Mouse (Mus musculus): ENCODE results near the gene Ctf1.

GRCm38 (mm10) chr7:127745652-127746493 lies 33.3 kb downstream of the Ctf1 start:
- TF ChIP-seq POLR2AphosphoS5 (IDR thresholded peaks at IDR 0.05; ENCODE audit: borderline replicate concordance, low read depth, low read length) (no peak), BHLHE40 (IDR thresholded peaks at IDR 0.05; ENCODE audit: borderline replicate concordance, low read depth, low read length) (no peak), POLR2A (IDR thresholded peaks at IDR 0.05; ENCODE audit: control insufficient read depth in 1 of 2, insufficient read depth in 1 of 2, low read depth in 1 of 2, low read length in 2 of 2, poor library complexity in 1 of 2) (peak in 1 of 2 experiments; percentile 40; a peak in 1 of 4 replicates), ELF1 (IDR thresholded peaks at IDR 0.05; ENCODE audit: low read depth, low read length) (peak; percentile 64; the same call in 1 of the 2 replicates), TCF12 (IDR thresholded peaks at IDR 0.05; ENCODE audit: low read depth, low read length) (no peak), ZMIZ1 (IDR thresholded peaks at IDR 0.05; ENCODE audit: low read depth, low read length) (0 out of 2 replicates have a peak, but pooled peaks have one; percentile 20), ZNF384 (IDR thresholded peaks at IDR 0.05; ENCODE audit: low read depth, low read length) (no peak), CTCF (IDR thresholded peaks at IDR 0.05 in 2 of 3, conservative IDR thresholded peaks at IDR 0.05 in 1 of 3; ENCODE audit: control insufficient read depth in 1 of 3, insufficient read depth in 1 of 3, low read depth in 2 of 3, low read length in 3 of 3, poor library complexity in 1 of 3, severe bottlenecking in 1 of 3) (no peak), ETS1 (IDR thresholded peaks at IDR 0.05; ENCODE audit: low read depth, low read length) (no peak), MAX (IDR thresholded peaks at IDR 0.05; ENCODE audit: low read length) (no peak; the same call in 1 of the 2 replicates), SIN3A (IDR thresholded peaks at IDR 0.05; ENCODE audit: low read length) (peak; percentile 36), E2F4 (IDR thresholded peaks at IDR 0.05; ENCODE audit: borderline replicate concordance, low read depth, low read length) (0 out of 2 replicates have a peak, but pooled peaks have one; percentile 39)

Measured in MEL (cell line).